Mouse (Mus musculus) E14TG2a.4 (cell line): ENCODE measurements around the gene Scn1b.

Source experiments
- CTCF ChIP-seq: conservative IDR thresholded peaks from 2 replicates; pipeline ENCODE4 v1.5.1; 2014; ENCODE audit warnings: low read length
- NANOG ChIP-seq: IDR thresholded peaks from 2 replicates; pipeline ENCODE4 v1.6.1; 2014; ENCODE audit warnings: borderline replicate concordance, low read length, mixed read lengths

DNA sequence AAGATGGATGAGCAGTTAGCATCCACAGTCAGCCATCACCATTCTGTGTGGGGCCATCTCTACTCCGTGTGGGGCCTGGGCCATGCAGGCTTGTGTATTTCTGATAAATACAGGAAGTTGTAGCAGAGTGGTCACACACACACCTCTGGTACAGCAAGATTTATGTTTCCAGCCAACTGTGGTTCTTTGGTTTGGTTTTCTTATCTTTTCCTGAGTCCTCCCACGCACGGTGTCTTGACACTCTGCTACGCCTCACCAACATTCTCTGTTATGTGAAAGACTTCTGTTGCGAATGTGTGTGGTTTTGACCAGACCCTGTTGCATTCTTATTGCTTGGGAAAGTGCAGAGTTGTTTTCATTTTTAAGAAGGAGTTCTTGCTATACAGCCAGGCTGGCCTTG lies 34.0 kb upstream of the Scn1b start:
- TF ChIP-seq CTCF (no peak), NANOG (no peak)
